Mouse (Mus musculus) midbrain, embryonic 16.5 days (tissue): ENCODE results near the gene Igfals. TPM values are rescaled to one million over a fixed set of nuclear protein-coding genes. Genes with fewer than 3 reads are reported as not detected.

Source experiments
- ATAC-seq: fragments of 200-750 bp; cut with Nextera tagmentation; 2 replicates; pipeline ENCODE4 v1.8.0; 2017; ENCODE audit warnings: moderate TSS enrichment
- H3K27ac ChIP-seq: fragments of 300-500 bp; sonication (generic); 2 replicates; pipeline ENCODE4 v1.5.1; 2014; ENCODE audit warnings: mild to moderate bottlenecking, low read length, mixed read lengths
- H3K27me3 ChIP-seq: fragments of 300-500 bp; sonication (generic); 2 replicates; pipeline ENCODE4 v1.6.1; 2014; ENCODE audit warnings: low read depth, low read length, mixed read lengths; ENCODE audit not compliant: control insufficient read depth, insufficient read depth
- H3K36me3 ChIP-seq: fragments of 300-500 bp; sonication (generic); 2 replicates; pipeline ENCODE4 v1.6.1; 2014; ENCODE audit warnings: mild to moderate bottlenecking, low read length, moderate library complexity, mixed read lengths; ENCODE audit not compliant: control insufficient read depth, insufficient read depth
- H3K4me1 ChIP-seq: fragments of 300-500 bp; sonication (generic); 2 replicates; pipeline ENCODE4 v1.6.1; 2014; ENCODE audit warnings: mild to moderate bottlenecking, low read length, mixed read lengths; ENCODE audit not compliant: control insufficient read depth, insufficient read depth
- H3K4me2 ChIP-seq: fragments of 300-500 bp; sonication (generic); 2 replicates; pipeline ENCODE4 v1.6.1; 2014; ENCODE audit warnings: mild to moderate bottlenecking, low read length, mixed read lengths
- H3K4me3 ChIP-seq: fragments of 300-500 bp; sonication (generic); 2 replicates; pipeline ENCODE4 v1.5.1; 2014; ENCODE audit warnings: low read depth, mild to moderate bottlenecking, low read length, moderate library complexity, mixed read lengths
- H3K9ac ChIP-seq: fragments of 300-500 bp; sonication (generic); 2 replicates; pipeline ENCODE4 v1.6.1; 2014; ENCODE audit warnings: low read depth, low read length, mixed read lengths
- H3K9me3 ChIP-seq: fragments of 300-500 bp; sonication (generic); replicated peaks from 2 replicates; pipeline ENCODE4 v1.6.1; 2014; ENCODE audit warnings: mild to moderate bottlenecking, low read length, mixed read lengths; ENCODE audit not compliant: control insufficient read depth, poor library complexity, severe bottlenecking
- WGBS: fragments of 180-500 bp; shearing (Covaris S2); extraction: QIAGEN DNeasy Blood & Tissue Kit; methylation state at CpG from one replicate; pipeline ENCODE4 v1.1.7; 2014; 5-methylcytosine and 5-hydroxymethylcytosine counted together
- polyA plus RNA-seq: library from polyadenylated mRNA; unstranded; fragments of >200 nt; fragmentation: Nextera tagmentation; extraction: Ambion mirVana; gene quantifications from 2 replicates; pipeline ENCODE4 v1.2.1, GENCODE M21; 2015

Igfals gene
- polyA plus RNA-seq, 1 experiment from 2014 or later = not detected

- 73% methylated on average over 9 of the region's 9 CpGs for WGBS
- no peak overlapping the region for H3K9ac ChIP-seq
Measured at GRCm38 (mm10) chr17:24902671-24903474, 37.1 kb downstream of the Igfals start.

GRCm38 (mm10) chr17:24903767-24904166 lies 38.0 kb downstream of the Igfals start:
- WGBS = 93% methylated on average over 9 of the region's 9 CpGs
- no peak for ATAC-seq
- Histone ChIP-seq H3K9ac (no peak overlapping the region), H3K27me3 (no peaks in the 10 kb centered on the region), H3K9me3 (no peaks in the 10 kb centered on the region), H3K4me3 (no peak overlapping the region), H3K36me3 (peaks cover 73% of the 10 kb centered on the region), H3K27ac (no peak overlapping the region), H3K4me1 (no peaks in the 10 kb centered on the region), H3K4me2 (no peak overlapping the region)

More at GRCm38 (mm10) chr17:24902671-24903474, 37.1 kb downstream of the Igfals start:
- Histone ChIP-seq H3K4me2 (no peak overlapping the region), H3K4me3 (no peak overlapping the region), H3K27ac (no peak overlapping the region), H3K27me3 (no peaks in the 10 kb centered on the region), H3K4me1 (peaks cover under 1% of the 10 kb centered on the region), H3K9me3 (no peaks in the 10 kb centered on the region), H3K36me3 (peaks cover 73% of the 10 kb centered on the region)
- no peak for ATAC-seq

- Histone ChIP-seq H3K4me2 (no peak overlapping the region), H3K4me3 (no peak overlapping the region)
- 100% methylated on average over 2 of the region's 2 CpGs for WGBS
Measured at GRCm38 (mm10) chr17:24907591-24907990, 41.8 kb downstream of the Igfals start.

GRCm38 (mm10) chr17:24913984-24914383 lies 48.2 kb downstream of the Igfals start:
- ATAC-seq = no peak
- Histone ChIP-seq H3K9me3 (no peaks in the 10 kb centered on the region), H3K27ac (no peak overlapping the region), H3K36me3 (peaks cover 69% of the 10 kb centered on the region), H3K27me3 (no peaks in the 10 kb centered on the region), H3K4me3 (no peak overlapping the region), H3K9ac (no peak overlapping the region), H3K4me2 (no peak overlapping the region), H3K4me1 (no peaks in the 10 kb centered on the region)

More at GRCm38 (mm10) chr17:24907591-24907990, 41.8 kb downstream of the Igfals start:
- Histone ChIP-seq H3K4me1 (no peaks in the 10 kb centered on the region), H3K27me3 (no peaks in the 10 kb centered on the region), H3K36me3 (peaks cover 62% of the 10 kb centered on the region), H3K27ac (no peak overlapping the region), H3K9me3 (no peaks in the 10 kb centered on the region), H3K9ac (no peak overlapping the region)
- ATAC-seq = no peak

GRCm38 (mm10) chr17:24923246-24923645 lies 57.4 kb downstream of the Igfals start:
- Histone ChIP-seq H3K36me3 (peaks cover 72% of the 10 kb centered on the region), H3K9me3 (no peaks in the 10 kb centered on the region), H3K4me3 (no peak overlapping the region), H3K4me1 (no peaks in the 10 kb centered on the region), H3K27me3 (no peaks in the 10 kb centered on the region), H3K9ac (no peak overlapping the region), H3K27ac (no peak overlapping the region), H3K4me2 (no peak overlapping the region)
- 96% methylated on average over 1 of the region's 1 CpGs for WGBS
- no peak for ATAC-seq

- Histone ChIP-seq H3K4me2 (no peak overlapping the region), H3K9me3 (no peaks in the 10 kb centered on the region), H3K9ac (no peak overlapping the region), H3K4me3 (no peak overlapping the region), H3K36me3 (peaks cover 23% of the 10 kb centered on the region), H3K27ac (no peak overlapping the region), H3K27me3 (no peaks in the 10 kb centered on the region), H3K4me1 (peaks cover 15% of the 10 kb centered on the region)
- no peak for ATAC-seq
- WGBS = 78% methylated on average over 1 of the region's 1 CpGs
Measured at GRCm38 (mm10) chr17:24929506-24929905, 63.7 kb downstream of the Igfals start.

Other genes with a start within 250 kb of the Igfals start
- gene Tsc2, start 233.4 kb upstream of the Igfals start, polyA plus RNA-seq = 72.4 and 85.0 TPM in 2 replicates
- 9.8 and 10.0 TPM in 2 replicates for gene Nthl1, start 233.3 kb upstream of the Igfals start, polyA plus RNA-seq
- 43.3 and 43.7 TPM in 2 replicates for gene Slc9a3r2, start 215.7 kb upstream of the Igfals start, polyA plus RNA-seq
- 0.36 and 0.90 TPM in 2 replicates for gene Npw, start 207.5 kb upstream of the Igfals start, polyA plus RNA-seq
- 19.7 and 20.3 TPM in 2 replicates for gene Zfp598, start 196.3 kb upstream of the Igfals start, polyA plus RNA-seq
- gene Syngr3, start 176.0 kb upstream of the Igfals start, polyA plus RNA-seq = 266 and 303 TPM in 2 replicates
- gene Gfer, start 169.8 kb upstream of the Igfals start, polyA plus RNA-seq = 33.7 and 40.8 TPM in 2 replicates
- 1.9 and 2.2 TPM in 2 replicates for gene Noxo1, start 169.8 kb upstream of the Igfals start, polyA plus RNA-seq
- 61.8 and 69.2 TPM in 2 replicates for gene Tbl3, start 158.3 kb upstream of the Igfals start, polyA plus RNA-seq
- 0.28 TPM in 1 of 2 replicates, not detected in the other for gene Rnf151, start 147.9 kb upstream of the Igfals start, polyA plus RNA-seq
- gene Rps2, start 147.9 kb upstream of the Igfals start, polyA plus RNA-seq = 657 and 682 TPM in 2 replicates
- gene Ndufb10, start 141.5 kb upstream of the Igfals start, polyA plus RNA-seq = 264 and 289 TPM in 2 replicates
- not detected in 2 replicates for gene Rpl3l, start 138.2 kb upstream of the Igfals start, polyA plus RNA-seq
- gene Msrb1, start 129.4 kb upstream of the Igfals start, polyA plus RNA-seq = 14.9 and 17.5 TPM in 2 replicates
- not detected in 2 replicates for gene Hs3st6, start 113.0 kb upstream of the Igfals start, polyA plus RNA-seq
- not detected in 2 replicates for gene Meiob, start 61.7 kb upstream of the Igfals start, polyA plus RNA-seq
- gene Hagh, start 25.9 kb upstream of the Igfals start, polyA plus RNA-seq = 62.9 and 72.2 TPM in 2 replicates
- 19.6 and 20.2 TPM in 2 replicates for gene Fahd1, start 15.6 kb upstream of the Igfals start, polyA plus RNA-seq
- gene Nubp2, start 20.4 kb downstream of the Igfals start, polyA plus RNA-seq = 54.3 and 54.7 TPM in 2 replicates
- 85.8 and 90.5 TPM in 2 replicates for gene Spsb3, start 20.6 kb downstream of the Igfals start, polyA plus RNA-seq
- gene Eme2, start 29.1 kb downstream of the Igfals start, polyA plus RNA-seq = 28.6 and 28.8 TPM in 2 replicates
- 72.9 and 77.2 TPM in 2 replicates for gene Mrps34, start 29.1 kb downstream of the Igfals start, polyA plus RNA-seq
- 79.7 and 88.6 TPM in 2 replicates for gene Nme3, start 30.5 kb downstream of the Igfals start, polyA plus RNA-seq
- gene Mapk8ip3, start 71.0 kb downstream of the Igfals start, polyA plus RNA-seq = 100 and 104 TPM in 2 replicates
- gene Jpt2, start 94.7 kb downstream of the Igfals start, polyA plus RNA-seq = 86.2 and 100 TPM in 2 replicates
- gene Cramp1l, start 149.8 kb downstream of the Igfals start, polyA plus RNA-seq = 4.6 and 5.3 TPM in 2 replicates
- 18.8 and 20.1 TPM in 2 replicates for gene Ift140, start 150.1 kb downstream of the Igfals start, polyA plus RNA-seq
- 10.3 and 11.1 TPM in 2 replicates for gene Tmem204, start 217.6 kb downstream of the Igfals start, polyA plus RNA-seq
- gene Telo2, start 250.0 kb downstream of the Igfals start, polyA plus RNA-seq = 51.9 and 53.4 TPM in 2 replicates